Mouse (Mus musculus) stomach, postnatal 0 days (tissue): ENCODE results near the gene Ppp2r3d.

Experiments
- CTCF ChIP-seq: IDR thresholded peaks from 2 replicates; pipeline ENCODE4 v1.5.1; 2016; ENCODE audit warnings: antibody characterized with exemption, low read depth, mild to moderate bottlenecking, moderate library complexity
- EP300 ChIP-seq: optimal IDR thresholded peaks from 2 replicates; pipeline ENCODE3; 2016; ENCODE audit warnings: antibody characterized with exemption

DNA sequence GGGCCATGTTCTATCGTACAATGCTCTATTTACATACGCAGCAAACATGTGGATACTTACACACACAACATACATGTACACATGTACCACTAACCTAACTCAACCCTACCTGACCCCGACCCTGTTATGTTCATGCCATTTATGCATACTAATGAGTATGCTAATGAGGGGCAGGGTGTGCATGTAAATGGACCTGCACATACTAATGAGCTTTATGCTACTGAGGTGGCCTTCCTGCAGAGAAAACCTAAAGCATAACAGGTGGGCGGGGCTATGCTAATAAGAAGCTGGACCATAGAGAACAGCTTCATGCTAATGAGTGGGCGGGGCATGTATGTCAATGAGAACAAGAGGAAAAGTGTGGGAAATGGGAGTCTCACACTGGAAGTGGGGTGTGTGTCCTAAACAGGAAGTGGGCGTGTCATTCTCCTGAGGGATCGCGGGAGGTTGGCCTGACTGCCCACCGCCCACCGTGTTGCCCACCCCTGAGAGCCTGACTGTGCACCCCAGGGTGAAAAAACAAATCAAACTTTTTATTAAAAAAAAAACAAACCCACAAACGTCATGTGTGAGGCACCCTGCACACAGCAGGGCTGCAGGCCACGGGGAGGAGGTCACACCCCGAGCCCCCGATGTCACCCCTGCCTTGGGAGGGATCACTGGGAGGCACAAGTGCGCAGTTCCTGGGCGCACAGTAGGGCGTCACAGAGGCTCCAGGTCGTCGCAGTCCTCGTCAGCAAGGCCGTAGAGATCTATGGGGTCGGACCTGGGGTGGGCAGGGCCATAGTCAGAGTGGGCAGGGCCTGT is at the start of gene Ppp2r3d:
- TF ChIP-seq EP300 (no peak), CTCF (no peak)
